Mouse (Mus musculus): Measurements from ENCODE around the gene Gm3233.
"Not testable (repeated sequence)": the region's sequence is repeated elsewhere in the genome, so short reads cannot be mapped to it uniquely, and the experiment has no call there.

DNA sequence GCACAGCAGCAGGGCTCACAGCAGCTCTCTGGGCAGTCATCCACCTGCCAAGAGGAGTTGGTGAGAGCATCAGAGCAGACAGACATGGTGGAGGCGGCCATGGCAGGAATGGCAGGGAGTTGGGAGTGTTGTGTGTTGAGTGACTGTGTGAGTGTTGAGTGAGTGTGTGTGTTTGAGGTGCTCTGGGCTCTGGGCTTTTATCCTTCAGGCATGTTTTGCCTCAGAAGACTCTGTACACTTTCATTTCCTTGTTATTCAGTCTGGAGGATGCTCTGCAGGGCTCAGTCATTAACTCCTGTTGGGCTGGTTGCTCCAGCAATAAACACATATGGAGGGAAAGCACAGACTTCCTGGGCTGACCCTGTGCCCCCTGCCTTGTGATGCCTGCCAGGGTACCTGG, 11.7 kb upstream of the Gm3233 start, which contains the start of gene Gm3238:
- not testable (repeated sequence) for TF ChIP-seq SIN3A (IDR thresholded peaks at IDR 0.05; ENCODE audit: low read length); EP300 (IDR thresholded peaks at IDR 0.05; ENCODE audit: low read length); CTCF (conservative IDR thresholded peaks at IDR 0.05 in 1 of 2, IDR thresholded peaks at IDR 0.05 in 1 of 2; ENCODE audit: low read depth in 2 of 2, low read length in 2 of 2)
